Mouse (Mus musculus): ENCODE measurements around the gene Kansl3. TPM values are rescaled to one million over a fixed set of nuclear protein-coding genes. Genes with fewer than 3 reads are reported as not detected.

The Kansl3 gene
- polyA plus RNA-seq (2012; rRNA removed): 50.1 and 56.0 TPM in 2 replicates

DNA sequence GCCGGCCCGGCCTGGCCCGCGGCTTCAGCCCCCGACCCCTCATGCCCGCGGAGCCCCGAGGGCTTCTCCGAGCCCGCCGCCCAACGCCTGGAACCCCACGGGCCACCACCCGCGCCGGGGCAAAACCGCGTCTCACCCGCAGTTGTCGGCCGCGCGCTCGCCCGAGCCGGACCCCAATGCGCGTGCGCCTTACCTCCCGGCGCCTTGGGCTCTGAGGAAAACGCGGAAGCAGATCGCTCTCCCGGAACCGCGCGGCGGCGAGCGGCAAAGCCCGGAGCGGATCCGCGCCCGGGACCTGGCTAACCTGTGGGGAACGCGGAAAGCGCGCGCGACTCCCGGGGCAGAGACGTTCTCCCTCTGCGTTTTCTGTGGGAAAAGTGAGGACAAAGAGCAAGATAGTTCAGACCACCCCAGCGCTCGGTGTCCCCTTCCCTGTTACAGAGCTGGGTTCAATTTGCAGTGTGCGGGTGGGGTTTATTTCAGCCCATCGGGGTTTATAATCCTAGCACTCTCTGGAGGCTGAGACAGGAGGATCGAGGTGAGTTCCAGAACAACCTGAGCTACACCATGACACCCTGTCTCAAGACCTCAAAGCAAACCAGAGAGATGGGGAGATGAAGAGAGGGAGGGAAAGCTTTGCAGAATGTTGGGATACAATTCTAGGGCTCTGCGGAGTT lies at the start of gene Kansl3:
Kansl3 (minus strand) TSS at position 213 of the 677 bp plus-strand sequence.

DNA sequence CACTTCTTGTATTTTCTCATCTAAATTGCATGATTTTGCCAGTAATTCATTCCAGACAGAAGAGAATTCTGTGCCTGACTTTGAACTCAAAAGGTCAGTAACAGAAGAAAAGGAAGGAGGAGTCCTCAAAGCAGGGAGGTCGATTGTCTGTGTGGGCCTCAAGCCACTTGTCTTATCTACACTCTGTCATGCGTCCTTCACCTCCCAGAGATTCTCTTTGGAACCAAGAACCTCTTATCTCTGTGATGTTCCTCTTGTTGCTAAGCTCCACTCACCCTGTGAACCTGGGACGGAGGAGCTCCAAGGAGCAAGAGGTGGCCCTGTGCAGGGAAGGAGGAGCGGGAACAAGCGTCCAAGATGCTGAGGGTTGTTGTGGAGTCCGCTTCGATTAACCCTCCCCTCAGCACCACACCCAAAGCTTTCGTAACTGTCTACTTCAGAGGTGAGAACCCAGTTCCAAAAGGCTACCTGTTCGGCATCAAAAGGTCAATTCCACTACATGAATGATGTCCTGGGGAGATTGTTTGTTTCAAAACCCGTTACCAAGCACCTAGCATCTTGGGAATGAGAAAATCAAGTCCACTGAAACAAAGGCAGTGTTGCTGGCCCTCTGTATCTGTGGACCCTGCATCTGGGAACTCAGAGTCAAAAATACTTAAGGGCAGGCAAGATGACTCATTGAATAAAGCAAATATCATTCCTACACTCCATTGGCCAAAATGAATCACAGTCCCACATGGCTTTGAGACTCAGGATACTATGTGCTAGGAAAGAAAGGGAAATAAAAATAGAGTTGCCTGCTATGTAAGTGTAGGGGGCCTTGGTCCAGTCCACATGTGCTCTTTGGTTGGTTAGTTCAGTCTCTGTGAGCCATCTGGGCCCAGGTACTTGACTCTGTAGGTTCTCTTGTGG lies 3.2 kb upstream of the Kansl3 start, which contains the start of gene Fer1l5:
Fer1l5 (plus strand) TSS at position 358 of the 912 bp plus-strand sequence.

DNA sequence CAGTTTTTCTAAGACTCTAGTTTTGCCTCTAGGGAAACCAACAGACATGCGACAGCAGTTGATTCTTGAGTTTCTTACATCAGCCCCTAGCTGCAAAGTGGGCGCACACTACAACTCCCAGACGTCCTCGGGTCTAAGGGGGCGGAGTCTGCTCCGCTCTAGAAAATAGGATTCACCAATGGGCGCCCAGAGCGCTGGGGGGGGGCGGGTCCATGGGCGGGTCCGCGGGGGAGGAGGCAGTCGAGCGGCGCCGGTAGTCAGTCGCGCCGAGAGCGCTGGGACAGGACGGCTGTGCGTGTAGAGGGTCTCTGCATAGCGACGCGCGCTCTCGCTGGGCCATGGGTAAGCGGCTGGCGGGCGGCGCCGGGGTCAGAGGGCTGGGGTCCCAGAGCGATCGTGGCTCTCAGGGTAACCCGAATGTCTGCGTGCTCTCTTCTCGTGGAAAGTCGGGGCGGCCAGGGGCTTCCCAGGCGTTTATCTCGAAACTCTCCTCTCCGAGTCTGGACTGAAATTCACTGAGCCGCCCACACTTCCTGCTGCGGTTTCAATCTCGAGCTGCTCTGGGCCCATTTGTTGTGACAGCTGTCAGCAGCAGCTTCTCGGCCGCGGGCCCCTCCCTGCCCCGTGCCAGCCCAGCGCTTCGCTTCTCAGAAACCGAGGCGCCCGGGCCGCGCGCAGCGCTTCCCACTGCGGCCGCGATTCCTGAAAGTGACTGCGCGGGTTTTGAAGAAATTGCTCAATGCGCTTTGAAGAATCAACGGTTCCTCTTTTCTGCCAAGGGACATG lies 61.3 kb downstream of the Kansl3 start, which contains the start of gene Arid5a:
Arid5a (plus strand) TSS at position 239 of the 786 bp plus-strand sequence.

Other genes starting within 250 kb of the Kansl3 start
- 31.5 and 32.5 TPM in 2 replicates for gene Uggt1, start 124.5 kb downstream of the Kansl3 start, polyA plus RNA-seq (2012; rRNA removed)
- gene Neurl3, start 94.5 kb downstream of the Kansl3 start, polyA plus RNA-seq (2012; rRNA removed): 0.91 and 1.2 TPM in 2 replicates
- 0.85 and 2.4 TPM in 2 replicates for gene Arid5a, start 61.4 kb downstream of the Kansl3 start, polyA plus RNA-seq (2012; rRNA removed)
- 0.05 TPM in 1 of 2 replicates, not detected in the other for gene Fer1l5, start 3.1 kb upstream of the Kansl3 start, polyA plus RNA-seq (2012; rRNA removed)
- 38.0 and 38.9 TPM in 2 replicates for gene Lman2l, start 76.1 kb upstream of the Kansl3 start, polyA plus RNA-seq (2012; rRNA removed)
- gene Cnnm4, start 102.4 kb upstream of the Kansl3 start, polyA plus RNA-seq (2012; rRNA removed): 3.6 and 5.2 TPM in 2 replicates
- 17.1 and 23.3 TPM in 2 replicates for gene Cnnm3, start 142.7 kb upstream of the Kansl3 start, polyA plus RNA-seq (2012; rRNA removed)
- gene Ankrd23, start 167.7 kb upstream of the Kansl3 start, polyA plus RNA-seq (2012; rRNA removed): 15.1 and 17.2 TPM in 2 replicates
- gene Gm42417, start 170.2 kb upstream of the Kansl3 start, polyA plus RNA-seq (2012; rRNA removed): 0.02 and 0.38 TPM in 2 replicates
- gene Ankrd39, start 178.3 kb upstream of the Kansl3 start, polyA plus RNA-seq (2012; rRNA removed): 17.6 and 20.9 TPM in 2 replicates
- 52.4 and 54.2 TPM in 2 replicates for gene Sema4c, start 189.2 kb upstream of the Kansl3 start, polyA plus RNA-seq (2012; rRNA removed)